Mouse (Mus musculus) WW6 (cell line): ENCODE measurements at regions not wholly inside any gene's neighbourhood (a gene's known extent, or its start where the extent isn't known, plus 50 kb on each side); places are given as distances from the start of the nearest gene placed in this dataset.

Experiments
- DNase-seq: peaks from one replicate; pipeline ENCODE4 v3.0.0-alpha.2; 2013; ENCODE audit warnings: low read depth, low spot score

DNA sequence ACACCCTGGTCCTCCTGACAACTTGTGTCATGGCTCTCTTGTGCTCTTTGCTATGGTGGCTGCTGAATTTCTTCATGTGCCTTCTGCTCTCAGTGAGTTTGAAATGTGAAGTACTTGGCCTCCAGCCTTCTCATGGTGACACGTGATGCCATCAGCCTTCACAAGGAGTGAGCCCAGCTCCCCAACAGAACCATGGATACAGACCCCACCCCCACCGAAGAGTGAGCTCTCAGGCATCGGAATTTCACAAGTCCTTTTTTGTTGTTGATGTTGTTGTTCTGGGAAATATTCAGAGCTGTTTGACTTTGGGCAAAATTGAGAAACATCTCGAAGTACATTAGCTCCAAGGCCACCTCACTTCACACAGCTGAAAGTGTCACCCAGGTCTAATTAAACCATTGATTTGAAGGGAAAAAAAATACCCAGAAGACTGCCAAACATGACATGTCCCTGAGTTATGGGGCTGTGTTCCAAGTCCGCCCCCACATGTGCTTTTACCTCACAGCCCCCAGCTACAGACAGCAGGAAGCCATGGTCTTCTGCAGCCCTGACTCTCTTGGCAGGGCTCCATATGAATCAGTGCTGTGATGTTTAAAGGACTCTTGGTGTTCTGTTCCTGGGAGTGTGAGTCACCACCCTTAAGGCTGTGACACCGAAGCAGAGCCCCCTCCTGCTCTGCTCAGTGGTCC lies 205.2 kb upstream of the A230072I06Rik start:
- DNase-seq, result no peak

DNA sequence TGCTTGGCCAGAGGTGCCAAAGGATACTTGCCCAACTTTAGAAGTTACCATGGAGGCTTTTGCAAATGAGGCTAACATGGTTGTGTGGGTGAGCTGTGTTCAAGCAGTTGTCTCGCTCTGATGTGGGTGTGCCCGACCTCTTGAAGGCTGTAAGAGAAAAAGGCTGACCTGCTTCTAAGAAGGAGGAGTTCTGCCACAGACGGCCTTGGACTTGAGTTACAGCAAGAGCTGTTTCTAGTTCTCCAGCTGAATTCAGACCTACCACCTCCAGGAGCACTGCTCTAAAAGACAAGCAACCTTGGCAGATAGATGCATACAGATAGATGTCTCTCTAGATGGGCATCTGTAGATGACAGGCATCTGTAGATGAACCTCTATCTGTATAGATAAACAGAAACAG lies 202.7 kb upstream of the A230072I06Rik start:
- DNase-seq, result no peak

DNA sequence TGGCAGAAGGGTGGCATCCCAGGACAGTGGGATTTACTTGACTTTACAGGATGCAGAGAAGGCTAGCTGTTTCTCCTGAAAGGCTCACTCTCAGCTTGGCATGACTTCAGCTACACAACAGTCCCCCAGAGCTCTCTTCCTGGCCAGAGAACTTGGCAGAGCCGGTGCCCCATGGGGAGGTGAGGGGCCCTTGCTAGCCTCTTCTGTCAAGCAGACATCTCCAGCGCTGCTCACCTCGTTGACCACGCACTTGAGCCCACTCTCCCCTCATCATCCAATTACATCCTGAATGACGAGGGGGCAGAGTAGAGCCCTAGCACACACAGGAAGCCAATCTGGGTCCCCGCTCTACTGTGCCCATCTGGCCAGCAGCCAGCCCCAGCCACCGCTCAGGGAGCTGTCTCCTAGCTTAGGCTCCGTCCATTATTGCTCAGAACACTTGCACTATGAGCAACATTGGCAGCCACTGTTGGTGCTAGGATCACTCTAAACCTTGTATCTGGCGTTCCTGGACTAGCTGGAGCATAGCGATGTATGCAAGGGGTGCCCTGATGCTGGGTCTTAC lies 201.7 kb upstream of the A230072I06Rik start:
- DNase-seq, result no peak

DNA sequence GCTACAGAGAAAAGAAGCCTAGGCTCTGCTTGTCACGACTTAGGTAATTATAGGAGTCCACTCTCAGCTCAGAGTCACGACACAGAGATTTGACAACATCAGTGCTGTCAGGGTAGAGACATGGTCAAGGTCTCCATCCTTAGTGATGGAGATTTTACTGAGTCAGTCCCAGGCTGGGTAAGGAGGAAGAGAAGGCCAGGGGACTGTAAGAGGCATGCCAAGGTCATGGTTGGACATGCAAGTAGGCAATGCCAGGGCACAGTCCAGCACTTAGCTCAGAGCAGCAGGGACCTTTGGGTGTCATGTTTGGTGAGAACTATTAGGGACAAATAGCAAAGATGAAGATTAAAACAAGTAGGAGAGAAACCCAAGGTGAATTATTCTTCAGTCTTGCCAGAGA lies 200.7 kb upstream of the A230072I06Rik start:
- no peak for DNase-seq

DNA sequence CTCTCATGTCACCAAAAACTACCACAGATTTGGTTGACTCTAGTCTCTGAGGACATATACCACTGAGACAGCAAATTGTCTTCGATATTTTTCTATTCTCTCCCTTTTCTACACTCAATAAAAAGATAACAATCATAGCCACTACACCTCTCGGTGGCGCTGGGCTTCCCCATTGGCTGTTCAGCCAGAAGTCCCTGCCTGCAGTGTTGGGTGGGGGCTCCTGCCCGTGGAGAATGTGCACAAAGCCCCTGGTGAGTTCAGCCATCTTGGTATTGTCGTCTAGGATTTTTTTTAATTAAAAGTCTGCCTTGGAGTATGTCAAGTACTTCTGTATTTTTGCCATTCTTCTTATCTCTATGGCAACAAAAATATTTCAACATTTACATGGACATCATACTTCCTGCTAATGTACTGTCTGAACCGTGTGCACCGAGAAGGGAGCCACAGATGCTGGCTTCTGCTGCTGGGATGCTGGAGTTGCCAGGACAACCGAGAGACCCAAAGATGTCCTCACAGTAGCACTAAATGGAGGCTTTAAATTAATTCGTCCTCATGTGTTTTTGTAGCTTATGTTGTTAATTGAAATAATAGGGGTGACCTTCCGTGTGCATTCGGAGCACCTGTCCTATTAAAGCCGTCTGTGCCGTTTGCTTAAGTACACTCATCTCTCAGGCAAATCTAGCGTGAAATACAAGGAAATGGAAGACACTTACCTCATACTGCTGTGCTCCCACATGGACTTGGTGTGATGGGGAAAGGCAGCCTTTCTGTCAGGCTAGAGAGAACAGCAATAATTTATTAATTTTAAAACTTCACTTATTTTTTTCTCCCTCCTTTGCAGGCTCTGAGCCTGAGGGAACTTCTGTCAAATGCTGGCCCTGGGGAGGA lies 199.7 kb upstream of the A230072I06Rik start:
- no peak for DNase-seq

DNA sequence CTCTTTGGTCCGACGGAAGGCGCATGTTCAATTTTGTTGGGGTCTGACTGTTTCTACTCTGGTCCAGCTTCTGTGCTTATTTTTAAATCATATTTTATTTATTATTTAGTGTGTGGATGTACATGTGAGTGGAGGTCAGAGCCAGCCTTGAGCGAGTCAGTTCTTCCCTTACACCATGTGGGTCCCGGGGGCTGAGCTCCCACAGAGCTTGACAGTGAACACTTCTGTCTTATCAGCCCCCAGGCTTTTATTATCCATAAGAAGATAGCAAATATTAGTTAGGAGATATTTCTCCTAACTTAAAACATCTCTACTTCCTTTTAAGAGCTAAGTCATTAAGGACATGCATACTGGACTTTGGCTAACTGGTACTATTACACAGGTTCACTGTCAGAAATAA lies 197.1 kb upstream of the A230072I06Rik start:
- DNase-seq, result no peak

DNA sequence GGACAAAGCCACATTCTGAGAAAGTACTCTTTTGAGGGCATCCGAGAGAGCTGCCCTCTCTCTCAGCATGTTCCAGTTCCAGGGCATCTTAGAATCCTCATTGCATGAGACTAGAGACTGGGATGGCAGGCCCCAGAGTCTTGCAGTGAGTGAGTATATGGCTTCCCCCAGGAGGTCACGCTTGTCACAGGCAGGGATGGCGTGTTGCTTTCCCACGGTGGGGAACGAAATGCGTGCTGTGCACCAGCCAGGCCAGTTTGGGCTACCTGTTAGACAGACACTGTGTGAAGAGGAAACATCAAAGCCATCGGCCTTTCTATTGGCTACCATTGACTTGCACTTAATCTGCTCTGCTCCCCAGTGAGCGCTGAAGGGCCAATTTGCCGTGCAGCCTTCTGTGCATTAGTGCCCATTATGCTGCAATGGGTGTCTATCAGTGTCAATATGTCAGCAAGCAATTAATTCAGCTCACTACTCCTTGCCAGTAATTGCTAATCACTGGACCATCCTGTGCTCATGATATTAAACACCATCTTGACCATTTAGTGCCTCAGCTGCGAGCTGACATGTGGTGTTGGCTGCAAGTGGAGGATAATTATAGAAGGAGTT lies 191.3 kb upstream of the A230072I06Rik start:
- DNase-seq, result no peak

DNA sequence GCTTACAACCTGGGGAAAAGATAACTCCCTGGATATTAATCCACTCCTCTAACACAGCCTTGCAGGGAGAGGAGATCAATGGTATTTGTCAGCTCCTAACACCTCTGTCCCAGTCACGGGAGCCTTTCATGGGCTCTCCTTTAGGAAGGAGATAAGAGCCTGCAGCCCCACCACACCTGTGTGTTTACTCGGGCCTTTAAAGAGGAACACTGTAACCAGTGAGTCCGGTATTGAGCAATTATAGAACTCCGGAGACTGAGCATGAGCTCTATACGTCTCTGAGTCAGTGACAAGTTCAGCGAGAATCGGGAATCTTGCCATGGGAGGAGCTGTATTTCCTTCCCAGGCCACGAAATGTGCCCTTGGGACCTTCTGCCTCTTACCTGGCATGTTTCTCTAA lies 178.5 kb upstream of the A230072I06Rik start:
- no peak for DNase-seq

DNA sequence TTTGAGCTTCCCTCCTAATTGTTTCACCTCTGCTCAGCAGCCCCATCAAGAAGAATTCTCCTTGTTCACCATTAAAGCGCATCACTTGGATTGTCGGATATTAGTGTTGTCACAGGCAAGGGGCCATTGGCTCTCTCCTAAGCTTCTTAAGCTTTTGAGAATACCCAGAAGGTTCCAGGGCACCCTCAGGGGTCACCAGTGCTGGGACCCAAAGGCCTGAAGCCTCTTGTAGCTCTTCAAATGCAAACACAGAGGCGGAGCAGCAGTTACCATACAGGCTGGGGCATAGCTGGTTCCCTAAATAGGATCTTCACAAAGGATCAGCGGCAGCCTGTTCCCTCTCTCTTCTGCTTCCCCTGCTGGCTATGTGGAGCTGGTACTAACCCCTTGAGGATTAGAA lies 175.3 kb upstream of the A230072I06Rik start:
- DNase-seq, result no peak

DNA sequence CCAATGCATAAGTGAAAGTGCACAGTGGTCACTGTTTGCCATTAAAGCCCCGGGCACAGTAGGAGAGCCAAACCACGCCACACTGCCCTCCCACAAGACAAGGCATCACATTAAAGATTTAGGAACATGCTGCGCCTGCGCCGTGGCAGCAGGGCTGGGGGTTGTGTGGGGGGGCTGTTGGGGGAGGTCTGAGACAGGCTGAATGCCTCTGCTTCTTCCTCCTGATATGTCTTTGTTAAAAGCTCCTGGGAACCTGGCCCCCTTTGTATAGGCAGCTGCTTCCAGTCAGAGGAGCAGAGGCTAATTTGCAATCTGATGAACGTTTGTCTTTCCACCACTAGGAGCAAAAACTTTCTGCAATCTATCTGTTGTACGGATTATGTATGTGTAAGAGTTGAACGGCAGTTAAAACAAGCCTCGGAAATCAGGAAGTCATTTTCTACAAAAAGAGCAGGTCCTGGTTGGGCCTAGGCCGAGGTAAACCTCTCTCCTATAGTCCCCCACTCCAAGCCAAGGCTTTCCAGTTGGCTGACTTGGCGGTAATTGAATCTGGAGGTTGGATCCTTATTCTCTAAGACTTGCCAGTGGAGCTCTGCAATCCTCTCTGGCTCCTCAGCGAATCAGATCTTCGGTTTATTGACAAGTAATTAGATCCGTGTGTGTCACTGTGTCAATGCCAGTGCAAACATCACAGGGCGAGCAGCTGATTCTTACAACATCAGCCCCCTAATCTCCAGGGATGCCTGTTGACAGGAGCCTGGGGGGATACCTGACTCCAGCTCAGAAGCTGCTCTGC lies 173.3 kb upstream of the A230072I06Rik start:
- DNase-seq, result no peak

DNA sequence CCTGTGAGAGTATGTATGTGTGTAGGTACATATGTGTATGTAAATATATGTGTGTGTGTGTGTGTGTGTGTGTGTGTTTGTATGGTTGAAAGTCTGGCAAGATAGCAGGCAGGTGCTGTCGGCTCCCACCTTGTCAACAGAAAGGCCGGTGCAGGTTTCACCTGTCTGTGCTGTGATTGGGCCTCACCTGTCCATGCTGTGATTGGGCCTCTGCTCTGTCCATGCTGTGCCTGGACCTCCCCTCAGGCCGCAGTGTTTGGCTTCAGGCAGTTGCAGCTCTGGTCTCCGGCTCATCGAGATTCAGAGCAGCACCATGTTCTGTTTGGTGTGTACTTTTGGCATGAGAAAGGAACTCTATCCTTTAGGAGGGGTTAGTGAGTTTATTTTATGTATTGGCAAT lies 170.0 kb upstream of the A230072I06Rik start:
- DNase-seq, result no peak

DNA sequence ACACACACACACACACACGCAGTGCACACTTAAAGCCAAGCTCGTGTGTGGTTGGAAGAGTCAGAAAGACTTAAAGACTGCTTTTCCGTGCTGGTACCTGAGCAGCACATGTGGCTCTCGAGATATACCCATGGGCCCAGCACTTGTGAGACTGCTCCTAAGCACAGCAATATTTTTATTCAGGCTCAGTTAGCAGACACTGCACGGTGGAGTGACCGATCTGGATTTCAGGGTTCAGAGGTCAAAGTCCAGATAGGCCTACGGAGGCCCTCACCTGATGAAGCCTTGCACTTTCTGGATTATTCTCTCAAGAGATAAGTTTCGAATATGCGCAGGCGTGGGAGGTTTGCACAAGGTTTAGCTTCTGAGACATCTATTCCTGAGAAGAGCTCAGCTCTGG lies 167.0 kb upstream of the A230072I06Rik start:
- DNase-seq, result no peak

DNA sequence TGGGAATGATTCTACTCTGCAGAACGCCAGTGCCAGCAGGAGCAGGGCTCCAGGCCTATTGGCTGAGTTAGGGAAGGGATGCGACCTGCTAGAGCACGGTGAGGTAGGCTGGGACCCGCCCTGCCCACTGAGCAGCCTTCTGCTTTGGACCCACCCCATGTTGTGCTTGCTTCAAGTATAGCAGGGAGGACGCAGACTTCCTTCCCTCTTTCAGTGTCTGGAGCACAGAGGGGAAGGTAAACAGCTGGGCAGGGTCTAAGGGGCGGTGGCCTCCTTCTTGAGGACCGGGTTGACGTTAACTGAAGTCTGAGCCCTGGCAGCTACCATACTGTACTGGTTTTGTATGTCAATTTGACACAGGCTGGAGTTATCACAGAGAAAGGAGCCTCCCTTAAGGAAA lies 165.6 kb upstream of the A230072I06Rik start:
- DNase-seq, result no peak

DNA sequence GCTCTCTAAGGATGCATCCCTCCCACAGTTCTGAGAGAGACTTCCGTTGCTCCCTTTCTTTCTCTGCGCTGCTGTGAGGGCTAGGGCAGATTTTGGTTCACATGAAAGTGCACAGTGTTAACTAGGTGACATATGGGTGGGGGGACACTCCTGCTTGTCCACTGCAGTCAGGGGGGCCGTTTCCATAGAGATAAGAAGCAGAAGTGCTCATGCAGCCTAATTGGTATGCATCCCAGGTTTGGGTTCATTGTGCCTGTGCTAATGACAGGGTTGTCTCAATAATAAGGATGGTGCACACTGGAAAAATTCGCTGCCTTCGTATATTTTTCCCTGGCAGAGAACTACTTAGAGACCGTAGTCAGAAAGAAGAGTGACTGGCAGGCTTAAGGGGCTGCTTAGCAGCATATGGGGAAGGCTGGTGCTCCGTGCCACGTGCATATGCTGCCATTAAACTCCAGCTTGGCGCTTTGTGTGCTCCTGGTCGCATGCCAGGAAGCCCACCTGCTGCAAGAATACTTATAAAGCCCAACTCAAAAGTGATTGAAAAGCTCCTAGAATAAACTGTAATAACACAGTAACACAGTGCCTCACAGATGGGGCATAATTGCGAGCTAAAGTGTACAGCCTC lies 152.1 kb upstream of the A230072I06Rik start:
- no peak for DNase-seq

DNA sequence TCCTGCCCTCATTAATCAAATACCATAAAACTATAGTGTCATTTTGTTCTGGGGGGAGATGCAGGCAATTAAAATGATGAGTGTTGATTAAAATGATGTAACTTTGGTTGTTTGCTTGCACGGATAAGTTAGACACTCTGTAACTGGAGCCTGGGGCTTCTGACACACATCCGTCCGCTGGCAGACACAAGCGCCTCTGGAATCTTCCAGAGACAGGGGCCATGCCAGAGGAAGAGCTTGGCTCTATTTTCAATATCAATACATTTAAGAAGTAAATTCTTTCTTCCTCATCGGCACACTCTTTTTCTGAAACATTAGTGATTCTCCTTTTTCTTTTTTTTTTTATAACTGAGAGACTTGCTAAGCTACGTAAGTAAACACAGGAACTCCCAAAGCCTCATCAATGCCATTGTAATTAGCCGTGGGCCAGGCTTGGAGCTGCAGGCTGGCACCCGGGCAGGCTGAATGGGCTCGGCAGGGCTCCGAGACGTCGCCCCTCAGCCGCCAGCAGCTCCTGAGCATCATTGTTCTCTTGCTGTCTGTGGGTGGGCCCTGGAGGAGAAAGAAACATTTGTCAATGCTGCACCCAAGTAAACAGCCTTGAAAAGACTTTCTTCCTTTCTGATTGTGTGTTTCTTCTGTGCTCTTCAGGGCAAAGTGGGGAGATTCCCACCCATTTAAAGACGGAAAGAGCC lies 151.4 kb upstream of the A230072I06Rik start:
- no peak for DNase-seq

DNA sequence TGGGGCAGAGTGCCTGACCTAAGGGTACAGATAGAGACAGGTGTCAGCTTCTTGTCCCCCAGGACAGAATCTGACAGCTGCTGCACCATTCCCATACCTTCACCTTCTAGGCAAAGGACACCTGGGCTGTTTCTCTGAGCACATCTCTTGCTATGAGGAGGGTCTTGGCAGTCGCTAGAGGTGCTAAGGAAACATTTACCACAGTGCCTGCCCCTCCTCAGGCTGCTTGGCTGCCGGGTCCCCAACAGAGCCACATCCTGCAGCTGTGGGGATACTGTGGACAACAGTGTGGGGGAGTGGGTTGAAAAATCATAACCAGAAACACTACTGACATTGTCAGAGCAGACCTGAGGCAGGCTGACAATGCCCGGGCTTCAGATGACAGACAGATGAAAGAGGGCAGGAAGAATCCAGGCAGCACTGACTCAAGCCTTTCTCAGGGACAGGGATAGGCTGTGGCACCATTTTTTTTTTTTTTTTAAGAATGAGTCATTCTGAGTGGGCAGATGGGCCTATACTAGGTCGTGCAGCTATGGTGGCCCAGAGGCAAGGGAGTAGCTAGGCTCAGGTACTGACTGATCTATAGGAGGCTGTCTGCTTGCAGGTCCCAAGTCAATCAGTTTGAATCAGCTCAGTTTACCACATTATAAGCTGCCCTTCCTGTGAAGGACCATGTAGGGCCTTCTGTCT lies 150.7 kb upstream of the A230072I06Rik start:
- no peak for DNase-seq

DNA sequence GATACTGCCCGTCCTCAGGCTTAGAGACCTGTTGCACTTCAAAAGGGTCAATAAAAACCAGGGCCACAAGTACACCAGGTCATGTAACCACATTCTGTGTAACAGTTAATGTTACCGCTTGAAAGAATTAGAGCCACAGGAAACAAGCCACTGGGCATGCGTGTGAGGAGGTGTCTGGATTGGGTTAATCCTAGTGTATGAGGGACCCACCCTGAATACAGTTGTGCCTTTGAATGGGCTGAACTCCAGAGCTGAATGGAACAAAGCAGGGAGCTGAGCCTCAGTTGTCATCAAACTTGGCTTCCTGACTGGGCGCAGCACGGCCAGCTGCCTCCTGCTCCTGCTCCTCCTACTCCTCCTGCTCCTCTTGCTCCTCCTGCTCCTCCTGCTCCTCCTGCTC lies 148.0 kb upstream of the A230072I06Rik start:
- DNase-seq, result no peak

DNA sequence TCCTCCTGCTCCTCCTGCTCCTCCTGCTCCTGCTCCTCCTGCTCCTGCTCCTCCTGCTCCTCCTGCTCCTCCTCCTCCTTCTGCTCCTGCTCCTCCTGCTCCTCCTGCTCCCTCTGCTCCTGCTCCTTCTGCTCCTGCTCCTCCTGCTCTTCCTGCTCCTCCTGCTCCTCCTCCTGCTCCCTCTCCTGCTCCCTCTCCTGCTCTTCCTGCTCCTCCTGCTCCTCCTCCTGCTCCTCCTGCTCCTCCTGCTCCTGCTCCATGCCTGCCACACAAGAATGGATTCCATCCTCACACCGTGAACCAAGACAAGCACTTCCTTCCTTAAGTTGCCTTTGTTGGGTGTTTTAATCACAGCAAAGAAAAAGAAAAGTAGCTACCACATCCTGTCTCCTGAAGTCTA lies 144.4 kb upstream of the A230072I06Rik start:
- DNase-seq, result no peak

DNA sequence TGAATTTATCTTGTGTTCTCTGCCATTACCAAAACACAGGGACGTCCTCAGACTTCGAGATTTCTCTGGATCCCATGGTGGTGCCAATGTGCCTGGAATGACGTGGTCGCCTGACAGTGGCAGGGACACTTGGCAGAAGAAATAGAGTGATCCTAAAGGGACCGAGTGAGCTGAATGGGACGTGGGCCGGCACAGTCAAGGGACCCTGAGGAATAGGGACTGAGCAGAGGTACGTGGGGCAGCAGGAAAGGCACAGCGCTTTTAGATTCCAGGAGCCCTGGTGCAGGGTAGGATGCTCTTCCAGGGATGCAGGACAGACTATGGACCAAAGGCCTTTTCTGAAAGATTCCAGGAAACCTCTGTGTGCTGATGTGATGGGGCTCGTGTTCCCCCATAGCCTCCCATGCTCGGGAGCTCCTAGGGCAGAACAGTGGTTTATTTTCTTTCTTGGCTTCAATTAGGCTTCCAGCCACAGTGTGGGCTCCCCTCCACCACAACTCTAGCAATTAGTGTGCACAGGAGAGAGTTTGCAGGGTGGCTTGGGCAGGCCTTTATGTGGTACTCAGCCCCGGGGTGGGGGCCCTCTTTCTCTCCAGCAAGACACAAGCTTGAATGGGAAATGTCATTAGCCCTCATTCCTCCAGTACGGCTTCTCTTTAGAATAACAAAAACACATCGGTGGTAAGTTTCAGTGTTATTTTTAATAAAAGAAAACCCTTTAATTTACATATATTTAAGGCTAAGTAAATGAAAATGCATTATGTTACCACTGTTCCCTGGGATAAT lies 143.0 kb upstream of the A230072I06Rik start:
- DNase-seq, result no peak
